Mouse (Mus musculus): Measurements from ENCODE around the gene Hhat.

Gene Hhat

GRCm38 (mm10) chr1:192487571-192487970, 283.5 kb downstream of the Hhat start:
- DNase-seq (ENCODE audit: low spot score), result no peak

- DNase-seq (ENCODE audit: low spot score), result no peak
These were observed 286.0 kb downstream of the Hhat start for GRCm38 (mm10) chr1:192485030-192485429.

- no peak for DNase-seq (ENCODE audit: low spot score)
These were observed 289.6 kb downstream of the Hhat start for GRCm38 (mm10) chr1:192481446-192481845.

GRCm38 (mm10) chr1:192480072-192480784, 290.8 kb downstream of the Hhat start:
- DNase-seq (ENCODE audit: low spot score), result no peak

- no peak for DNase-seq (ENCODE audit: low spot score)
These were observed 292.8 kb downstream of the Hhat start for GRCm38 (mm10) chr1:192478176-192478575.

- no peak for DNase-seq (ENCODE audit: low spot score)
These were observed 293.5 kb downstream of the Hhat start for GRCm38 (mm10) chr1:192477556-192477955.

- no peak for DNase-seq (ENCODE audit: low spot score)
These were observed 294.3 kb downstream of the Hhat start for GRCm38 (mm10) chr1:192476704-192477103.

GRCm38 (mm10) chr1:192473134-192473533, 297.9 kb downstream of the Hhat start:
- no peak for DNase-seq (ENCODE audit: low spot score)

GRCm38 (mm10) chr1:192472366-192472765, 298.7 kb downstream of the Hhat start:
- DNase-seq (ENCODE audit: low spot score), result no peak

- no peak for DNase-seq (ENCODE audit: low spot score)
These were observed 307.3 kb downstream of the Hhat start for GRCm38 (mm10) chr1:192463732-192464131.

GRCm38 (mm10) chr1:192457526-192458206, 313.4 kb downstream of the Hhat start:
- DNase-seq (ENCODE audit: low spot score), result peak; percentile 38

GRCm38 (mm10) chr1:192457037-192457436, 314.0 kb downstream of the Hhat start:
- DNase-seq (ENCODE audit: low spot score), result no peak

GRCm38 (mm10) chr1:192454981-192455380, 316.0 kb downstream of the Hhat start:
- DNase-seq (ENCODE audit: low spot score), result no peak

- DNase-seq (ENCODE audit: low spot score), result no peak
These were observed 316.5 kb downstream of the Hhat start for GRCm38 (mm10) chr1:192454501-192454900.

GRCm38 (mm10) chr1:192451722-192452121, 319.3 kb downstream of the Hhat start:
- DNase-seq (ENCODE audit: low spot score), result no peak

GRCm38 (mm10) chr1:192450425-192450824, 320.6 kb downstream of the Hhat start:
- no peak for DNase-seq (ENCODE audit: low spot score)

GRCm38 (mm10) chr1:192449572-192450351, 321.3 kb downstream of the Hhat start:
- no peak for DNase-seq (ENCODE audit: low spot score)

- no peak for DNase-seq (ENCODE audit: low spot score)
These were observed 322.5 kb downstream of the Hhat start for GRCm38 (mm10) chr1:192448512-192448911.

- no peak for DNase-seq (ENCODE audit: low spot score)
These were observed 323.4 kb downstream of the Hhat start for GRCm38 (mm10) chr1:192447666-192448065.

Data from ovary, postnatal 14 days (tissue).